Mouse (Mus musculus) heart, postnatal 0 days (tissue): ENCODE measurements around the gene Cdc42bpb. TPM values are rescaled to one million over a fixed set of nuclear protein-coding genes. Genes with fewer than 3 reads are reported as not detected.
A peak's percentile ranks its signal among the peaks of the same experiment; 100 is the strongest.

Source experiments
- ATAC-seq: fragments of 200-750 bp; cut with Nextera tagmentation; 2 replicates; pipeline ENCODE4 v1.8.0; 2017; ENCODE audit warnings: low read depth, moderate number of reproducible peaks, moderate library complexity; ENCODE audit not compliant: insufficient read depth
- DNase-seq: peaks from one replicate; pipeline ENCODE4 v3.0.0-alpha.2; 2016; ENCODE audit warnings: low spot score
- H3K27ac ChIP-seq: fragments of 300-500 bp; sonication (generic); 2 replicates; pipeline ENCODE4 v1.5.1; 2014; ENCODE audit warnings: low read depth, mild to moderate bottlenecking
- H3K27me3 ChIP-seq: fragments of 300-500 bp; sonication (generic); 2 replicates; pipeline ENCODE4 v1.6.1; 2014; ENCODE audit warnings: low read length, mixed read lengths; ENCODE audit not compliant: control insufficient read depth, insufficient read depth
- H3K36me3 ChIP-seq: fragments of 300-500 bp; sonication (generic); replicated peaks from 2 replicates; pipeline ENCODE4 v1.6.1; 2014; ENCODE audit warnings: low read length, mixed read lengths; ENCODE audit not compliant: control insufficient read depth, insufficient read depth
- H3K4me1 ChIP-seq: fragments of 300-500 bp; sonication (generic); 2 replicates; pipeline ENCODE4 v1.6.1; 2014; ENCODE audit warnings: antibody characterized with exemption; ENCODE audit not compliant: control insufficient read depth, insufficient read depth
- H3K4me2 ChIP-seq: fragments of 300-500 bp; sonication (generic); 2 replicates; pipeline ENCODE4 v1.6.1; 2014; ENCODE audit warnings: low read depth, mild to moderate bottlenecking, low read length, moderate library complexity
- H3K4me3 ChIP-seq: fragments of 300-500 bp; sonication (generic); 2 replicates; pipeline ENCODE4 v1.5.1; 2014; ENCODE audit warnings: low read depth, low read length
- H3K9ac ChIP-seq: fragments of 300-500 bp; sonication (generic); replicated peaks from 2 replicates; pipeline ENCODE4 v1.6.1; 2014; ENCODE audit warnings: low read depth, low read length, mixed read lengths
- H3K9me3 ChIP-seq: fragments of 300-500 bp; sonication (generic); replicated peaks from 2 replicates; pipeline ENCODE4 v1.6.1; 2016; ENCODE audit warnings: low read length; ENCODE audit not compliant: control insufficient read depth
- CTCF ChIP-seq: IDR thresholded peaks from 2 replicates; pipeline ENCODE4 v1.5.1; 2016; ENCODE audit warnings: antibody characterized with exemption, control low read depth, low read depth
- EP300 ChIP-seq: IDR thresholded peaks from 2 replicates; pipeline ENCODE4 v1.6.1; 2016; ENCODE audit warnings: antibody characterized with exemption, low read depth
- WGBS: fragments of 180-500 bp; shearing (Covaris S2); extraction: QIAGEN DNeasy Blood & Tissue Kit; methylation state at CpG from one replicate; pipeline ENCODE4 v1.1.7; 2014; 5-methylcytosine and 5-hydroxymethylcytosine counted together
- polyA plus RNA-seq: library from polyadenylated mRNA; unstranded; fragments of >200 nt; fragmentation: Nextera tagmentation; extraction: Ambion mirVana; gene quantifications from 2 replicates; pipeline ENCODE4 v1.2.1, GENCODE M21; 2015
- total RNA-seq: library from RNA; depleted of rRNA; stranded (reverse); fragments of >200 nt; gene quantifications from 2 replicates; pipeline ENCODE4 v1.2.3, GENCODE M21; 2014; ENCODE audit warnings: low replicate concordance

The Cdc42bpb gene
- total and polyA plus RNA-seq, 2 experiments from 2014 or later, result 18.2 to 119 TPM

GRCm38 (mm10) chr12:111401454-111402184, 24.1 kb upstream of the Cdc42bpb start:
- H3K4me1 ChIP-seq, result peaks cover 11% of the 10 kb centered on the region; the same call in 1 of the 2 replicates
- 20% methylated on average over 15 of the region's 15 CpGs for WGBS
- H3K27ac ChIP-seq, result no peak overlapping the region
- no peaks in the 10 kb centered on the region for H3K36me3 ChIP-seq
- no peak overlapping the region for H3K4me3 ChIP-seq
- DNase-seq (peak; percentile 80), ATAC-seq (peak; percentile 69)
- H3K9ac ChIP-seq, result no peak overlapping the region
- no peak overlapping the region for H3K4me2 ChIP-seq
- H3K27me3 ChIP-seq, result peaks cover 8% of the 10 kb centered on the region; the same call in 1 of the 2 replicates
- no peaks in the 10 kb centered on the region for H3K9me3 ChIP-seq
- TF ChIP-seq EP300 (no peak), CTCF (peak; percentile 94)

DNA sequence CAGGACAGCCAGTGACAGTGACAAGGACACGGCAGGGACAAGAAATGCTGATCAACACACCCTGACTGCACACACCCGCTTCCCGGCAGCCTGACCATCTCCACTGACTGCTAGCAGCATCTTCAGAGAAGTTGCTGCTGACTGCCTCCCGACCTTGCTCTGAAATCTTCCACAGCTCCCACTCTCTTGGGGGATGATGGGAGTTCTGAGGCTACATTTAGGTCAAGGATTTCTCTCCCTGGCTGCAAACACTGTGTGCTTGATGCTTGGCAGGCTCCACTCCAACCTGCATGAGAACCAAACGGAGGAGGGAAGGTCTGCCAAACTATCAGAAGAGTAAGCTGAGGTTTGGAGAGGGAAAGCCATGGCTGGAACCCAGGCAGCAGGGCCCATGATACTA, 19.5 kb upstream of the Cdc42bpb start:
- ATAC-seq, result no peak
- Histone ChIP-seq H3K27me3 (no peaks in the 10 kb centered on the region), H3K27ac (no peak overlapping the region), H3K9ac (no peak overlapping the region), H3K4me1 (peaks cover 14% of the 10 kb centered on the region; the same call in 1 of the 2 replicates), H3K36me3 (no peaks in the 10 kb centered on the region), H3K4me2 (no peak overlapping the region), H3K9me3 (no peaks in the 10 kb centered on the region), H3K4me3 (no peak overlapping the region)
- 37% methylated on average over 5 of the region's 5 CpGs for WGBS
- no peak for TF ChIP-seq CTCF
- no peak for TF ChIP-seq EP300
- DNase-seq, result no peak

DNA sequence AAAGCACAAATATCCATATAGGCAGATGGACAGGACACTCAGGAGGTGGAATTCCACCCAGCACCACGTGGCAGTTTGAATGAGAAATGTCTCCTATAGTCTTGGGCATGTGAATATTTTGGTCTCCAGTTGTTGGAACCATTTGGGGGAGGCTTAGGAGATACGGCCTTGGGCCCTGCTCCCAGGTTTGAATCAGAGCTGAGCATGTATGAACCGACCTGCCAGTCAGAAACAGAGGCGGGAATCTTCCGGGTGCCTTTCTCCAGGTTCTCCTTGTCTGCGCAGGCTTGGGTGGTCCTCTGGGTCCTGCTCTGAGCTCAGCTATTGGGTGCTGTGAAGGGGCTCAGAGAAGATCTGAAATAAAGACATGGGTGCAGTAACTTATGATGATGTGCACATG, 16.5 kb upstream of the Cdc42bpb start:
- peaks cover 14% of the 10 kb centered on the region; the same call in 1 of the 2 replicates for H3K4me1 ChIP-seq
- no peak overlapping the region for H3K4me3 ChIP-seq
- no peaks in the 10 kb centered on the region for H3K9me3 ChIP-seq
- no peak overlapping the region for H3K9ac ChIP-seq
- DNase-seq, result no peak
- no peaks in the 10 kb centered on the region for H3K36me3 ChIP-seq
- TF ChIP-seq CTCF, result no peak
- TF ChIP-seq EP300, result no peak
- no peaks in the 10 kb centered on the region for H3K27me3 ChIP-seq
- no peak overlapping the region for H3K27ac ChIP-seq
- no peak for ATAC-seq
- no peak overlapping the region for H3K4me2 ChIP-seq
- 83% methylated on average over 6 of the region's 6 CpGs for WGBS

DNA sequence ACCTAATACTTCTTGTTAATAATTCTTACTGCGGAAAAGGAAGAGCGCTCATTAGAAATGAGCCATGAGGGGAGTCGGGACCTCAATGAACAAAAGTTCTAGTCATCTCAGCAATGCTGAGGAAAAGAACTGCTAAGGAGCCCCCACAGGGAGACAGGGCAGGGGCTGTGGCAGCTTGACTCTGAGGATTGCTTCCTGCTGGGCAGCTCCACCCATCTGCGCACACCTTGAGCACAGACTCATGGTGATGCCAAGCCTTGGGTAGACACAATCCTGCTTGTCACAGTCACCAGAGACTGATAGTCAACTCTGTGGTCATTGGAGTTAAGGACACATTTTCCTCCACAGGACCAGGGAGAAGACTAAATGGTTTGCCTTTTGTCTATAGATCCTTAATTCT, 9.6 kb upstream of the Cdc42bpb start:
- H3K4me1 ChIP-seq, result peaks cover 13% of the 10 kb centered on the region
- WGBS, result 91% methylated on average over 4 of the region's 4 CpGs
- H3K9me3 ChIP-seq, result no peaks in the 10 kb centered on the region
- DNase-seq (no peak), ATAC-seq (peak; percentile 27; the same call in 1 of the 2 replicates)
- H3K9ac ChIP-seq, result no peak overlapping the region; the same call in 1 of the 2 replicates
- H3K27me3 ChIP-seq, result no peaks in the 10 kb centered on the region
- H3K36me3 ChIP-seq, result no peaks in the 10 kb centered on the region
- H3K4me2 ChIP-seq, result 0 out of 2 replicates have a peak overlapping the region, but pooled peaks have one; percentile 2
- H3K27ac ChIP-seq, result peak overlapping the region; percentile 83
- TF ChIP-seq CTCF, result no peak
- no peak for TF ChIP-seq EP300
- H3K4me3 ChIP-seq, result no peak overlapping the region

DNA sequence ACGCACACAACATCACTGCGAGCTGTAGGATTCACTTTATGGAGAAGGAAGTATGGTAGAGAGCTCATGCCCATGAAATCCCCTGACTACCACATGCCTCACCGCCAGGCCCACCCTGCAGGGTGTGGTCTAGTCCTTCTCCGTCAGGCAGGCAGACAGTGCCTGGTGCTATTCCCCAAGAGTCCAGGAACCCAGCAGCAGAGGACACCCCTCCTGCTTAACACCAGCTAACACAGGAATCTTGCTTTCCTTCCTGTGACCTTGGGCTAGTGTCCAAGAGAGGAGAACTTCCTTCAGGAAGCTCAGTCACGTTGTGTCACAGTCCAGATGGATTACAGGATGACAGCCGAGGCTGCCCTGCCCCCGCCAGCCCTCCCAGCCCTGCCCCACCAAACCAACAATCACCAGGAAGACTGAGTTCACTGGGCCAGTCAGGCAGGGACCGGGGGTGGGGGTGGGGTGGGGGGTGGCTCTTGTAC, 9.2 kb upstream of the Cdc42bpb start:
- peak; percentile 83 for DNase-seq
- Histone ChIP-seq H3K4me2 (peak overlapping the region; percentile 2; the same call in 1 of the 2 replicates), H3K27me3 (no peaks in the 10 kb centered on the region), H3K4me1 (peaks cover 13% of the 10 kb centered on the region), H3K36me3 (no peaks in the 10 kb centered on the region), H3K27ac (peak overlapping the region; percentile 83), H3K9me3 (no peaks in the 10 kb centered on the region), H3K9ac (no peak overlapping the region; the same call in 1 of the 2 replicates), H3K4me3 (no peak overlapping the region)
- TF ChIP-seq CTCF (no peak; the same call in 1 of the 2 replicates), EP300 (peak; percentile 92)
- 18% methylated on average over 8 of the region's 8 CpGs for WGBS
- peak; percentile 90 for ATAC-seq
